Mouse (Mus musculus) midbrain, postnatal 0 days (tissue): ENCODE data around the gene Ly6g6e. TPM values are rescaled to one million over a fixed set of nuclear protein-coding genes. Genes with fewer than 3 reads are reported as not detected.

Experiments
- ATAC-seq: fragments of 200-750 bp; cut with Nextera tagmentation; 2 replicates; pipeline ENCODE4 v1.8.0; 2017; ENCODE audit warnings: moderate number of reproducible peaks, mild to moderate bottlenecking, moderate TSS enrichment, moderate library complexity; ENCODE audit not compliant: low FRiP score
- DNase-seq: peaks from one replicate; pipeline ENCODE4 v3.0.0-alpha.2; 2015; ENCODE audit warnings: low spot score
- H3K27ac ChIP-seq: fragments of 300-500 bp; sonication (generic); 2 replicates; pipeline ENCODE4 v1.5.1; 2014; ENCODE audit warnings: low read depth, mild to moderate bottlenecking, low read length, mixed read lengths
- H3K27me3 ChIP-seq: fragments of 300-500 bp; sonication (generic); 2 replicates; pipeline ENCODE4 v1.6.1; 2014; ENCODE audit warnings: low read length, control low read depth, mixed read lengths; ENCODE audit not compliant: insufficient read depth
- H3K36me3 ChIP-seq: fragments of 300-500 bp; sonication (generic); 2 replicates; pipeline ENCODE4 v1.6.1; 2014; ENCODE audit warnings: low read length, control low read depth, mixed read lengths; ENCODE audit not compliant: insufficient read depth
- H3K4me1 ChIP-seq: fragments of 300-500 bp; sonication (generic); 2 replicates; pipeline ENCODE4 v1.6.1; 2014; ENCODE audit warnings: mild to moderate bottlenecking, control low read depth, antibody characterized with exemption, low read length, mixed read lengths; ENCODE audit not compliant: insufficient read depth
- H3K4me2 ChIP-seq: fragments of 300-500 bp; sonication (generic); 2 replicates; pipeline ENCODE4 v1.6.1; 2014; ENCODE audit warnings: low read depth, mild to moderate bottlenecking, low read length, mixed read lengths; ENCODE audit not compliant: poor library complexity, severe bottlenecking
- H3K4me3 ChIP-seq: fragments of 300-500 bp; sonication (generic); 2 replicates; pipeline ENCODE4 v1.5.1; 2014; ENCODE audit warnings: low read depth, mild to moderate bottlenecking, low read length, moderate library complexity
- H3K9ac ChIP-seq: fragments of 300-500 bp; sonication (generic); replicated peaks from 2 replicates; pipeline ENCODE4 v1.6.1; 2014; ENCODE audit warnings: mild to moderate bottlenecking, low read length, moderate library complexity, mixed read lengths; ENCODE audit not compliant: poor library complexity, severe bottlenecking
- H3K9me3 ChIP-seq: fragments of 300-500 bp; sonication (generic); 2 replicates; pipeline ENCODE4 v1.6.1; 2016; ENCODE audit warnings: low read length, control low read depth
- CTCF ChIP-seq: IDR thresholded peaks from 2 replicates; pipeline ENCODE4 v1.5.1; 2016; ENCODE audit warnings: antibody characterized with exemption, mild to moderate bottlenecking
- WGBS: fragments of 180-500 bp; shearing (Covaris S2); extraction: QIAGEN DNeasy Blood & Tissue Kit; methylation state at CpG from one replicate; pipeline ENCODE4 v1.1.7; 2014; 5-methylcytosine and 5-hydroxymethylcytosine counted together
- polyA plus RNA-seq: library from polyadenylated mRNA; unstranded; fragments of >200 nt; fragmentation: Nextera tagmentation; extraction: Ambion mirVana; gene quantifications from 2 replicates; pipeline ENCODE4 v1.2.1, GENCODE M21; 2015
- total RNA-seq: library from RNA; depleted of rRNA; stranded (reverse); fragments of >200 nt; gene quantifications from 2 replicates; pipeline ENCODE4 v1.2.3, GENCODE M21; 2014

The Ly6g6e gene
- total and polyA plus RNA-seq, 2 experiments from 2014 or later = not detected

DNA sequence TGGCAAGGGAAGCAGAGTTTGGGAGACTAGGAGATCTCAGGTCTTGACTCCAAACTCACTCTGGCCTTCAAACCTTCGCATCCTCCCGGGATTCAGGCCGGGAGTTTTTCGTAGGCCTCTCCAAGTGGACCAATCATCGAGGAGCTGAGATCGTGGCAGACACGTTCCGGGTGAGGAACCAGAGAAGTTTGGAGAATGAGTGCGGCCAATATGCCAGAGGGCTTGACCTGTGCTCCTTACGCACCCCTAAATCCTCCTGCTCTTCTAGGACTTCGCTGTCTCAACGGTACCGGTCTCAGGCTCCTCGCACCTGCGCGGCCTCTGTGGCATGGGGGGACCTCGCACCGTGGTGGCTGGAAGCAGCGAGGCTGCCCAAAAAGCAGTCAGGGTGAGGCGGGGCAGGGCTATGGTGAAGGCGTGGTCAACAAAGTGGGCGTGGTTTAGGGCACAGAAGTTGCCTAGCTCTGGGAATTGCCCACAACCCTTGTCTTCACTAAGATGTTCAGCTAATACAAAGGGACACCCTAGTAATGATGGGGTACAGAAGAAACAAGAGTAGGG, 15.9 kb upstream of the Ly6g6e start:
- 67% methylated on average over 22 of the region's 22 CpGs for WGBS
- H3K9me3 ChIP-seq = no peaks in the 10 kb centered on the region
- 0 out of 2 replicates have a peak overlapping the region, but pooled peaks have one; percentile 72 for H3K4me3 ChIP-seq
- ATAC-seq (no peak), DNase-seq (no peak)
- peaks cover 6% of the 10 kb centered on the region; the same call in 1 of the 2 replicates for H3K36me3 ChIP-seq
- H3K27ac ChIP-seq = no peak overlapping the region
- no peak for TF ChIP-seq CTCF
- peak overlapping the region; percentile 79 for H3K4me2 ChIP-seq
- H3K27me3 ChIP-seq = peaks cover 20% of the 10 kb centered on the region; the same call in 1 of the 2 replicates
- H3K4me1 ChIP-seq = peaks cover 4% of the 10 kb centered on the region
- H3K9ac ChIP-seq = no peak overlapping the region

DNA sequence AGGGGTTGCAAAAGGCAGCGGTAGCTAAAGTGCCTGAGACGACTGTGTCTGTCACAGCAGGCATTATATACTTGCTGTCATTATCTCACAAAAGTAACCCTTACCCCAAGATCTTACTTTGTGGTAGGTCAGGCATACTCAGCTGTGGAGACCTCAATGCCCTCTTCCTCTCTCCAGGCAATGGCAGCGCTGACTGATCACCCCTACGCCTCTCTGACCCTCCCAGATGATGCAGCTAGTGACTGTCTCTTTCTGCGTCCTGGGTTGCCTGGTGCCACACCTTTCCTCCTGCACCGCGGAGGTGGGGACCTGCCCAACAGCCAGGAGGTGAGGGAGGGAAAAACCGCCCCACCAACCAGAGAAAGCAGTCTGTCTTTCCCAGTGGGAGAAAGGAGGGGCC, 15.4 kb upstream of the Ly6g6e start:
- H3K4me2 ChIP-seq = no peak overlapping the region
- WGBS = 88% methylated on average over 8 of the region's 8 CpGs
- H3K4me1 ChIP-seq = peaks cover 4% of the 10 kb centered on the region

DNA sequence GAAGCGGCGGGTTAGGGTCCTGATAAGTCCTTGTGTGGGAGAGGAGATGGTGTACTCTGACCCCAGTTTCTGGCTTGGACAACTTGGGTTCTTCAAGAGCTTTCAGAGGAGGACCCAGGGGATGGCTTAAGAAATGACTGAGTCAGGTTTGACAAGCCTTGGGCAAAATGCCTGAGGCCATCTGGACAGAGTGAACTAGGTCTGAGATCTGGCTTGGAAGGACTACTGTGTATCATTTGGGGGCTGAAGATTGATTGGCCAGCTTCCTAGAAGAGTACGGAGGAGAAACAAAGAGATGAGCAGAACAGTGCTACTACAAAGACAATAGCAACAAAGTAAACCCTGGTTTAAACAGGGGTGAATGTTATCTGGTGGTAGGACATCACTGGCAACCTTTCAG, 13.2 kb upstream of the Ly6g6e start:
- ATAC-seq (no peak), DNase-seq (peak; percentile 63)
- Histone ChIP-seq H3K36me3 (peaks cover 6% of the 10 kb centered on the region; the same call in 1 of the 2 replicates), H3K4me1 (peaks cover 4% of the 10 kb centered on the region), H3K27ac (no peak overlapping the region), H3K4me3 (no peak overlapping the region), H3K9ac (no peak overlapping the region), H3K9me3 (no peaks in the 10 kb centered on the region), H3K4me2 (no peak overlapping the region), H3K27me3 (peaks cover 20% of the 10 kb centered on the region; the same call in 1 of the 2 replicates)
- WGBS = 91% methylated on average over 3 of the region's 3 CpGs
- TF ChIP-seq CTCF = no peak

More for the DNA sequence above, 15.4 kb upstream of the Ly6g6e start:
- Histone ChIP-seq H3K9me3 (no peaks in the 10 kb centered on the region), H3K36me3 (peaks cover 6% of the 10 kb centered on the region; the same call in 1 of the 2 replicates), H3K9ac (no peak overlapping the region), H3K4me3 (no peak overlapping the region), H3K27me3 (peaks cover 20% of the 10 kb centered on the region; the same call in 1 of the 2 replicates), H3K27ac (no peak overlapping the region)
- ATAC-seq (no peak), DNase-seq (no peak)
- no peak for TF ChIP-seq CTCF

DNA sequence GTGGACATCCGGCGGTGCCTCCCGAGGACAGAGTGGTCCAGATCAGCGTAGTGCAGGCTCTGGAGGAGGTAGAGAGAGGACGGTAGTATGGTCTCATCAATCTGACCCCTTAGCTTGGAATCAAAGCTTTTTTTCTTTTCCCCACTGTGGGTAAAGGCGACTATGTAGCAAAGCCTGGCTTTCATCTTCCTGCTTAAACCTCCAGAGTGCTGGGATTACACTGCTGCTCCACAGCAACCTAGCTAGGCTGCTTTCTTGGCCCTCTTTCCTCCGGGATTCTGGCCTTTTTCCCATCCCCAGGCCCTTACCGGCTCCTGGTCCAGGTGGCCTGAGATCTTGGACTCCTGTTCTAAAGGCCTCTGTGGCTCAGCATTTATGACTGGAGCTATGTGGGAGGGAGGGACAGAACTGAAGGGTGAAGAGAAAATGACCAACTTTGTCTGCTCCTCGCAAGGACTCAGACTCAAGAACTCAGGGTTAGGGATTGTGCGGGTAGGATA, 12.3 kb upstream of the Ly6g6e start:
- no peak overlapping the region for H3K4me2 ChIP-seq
- ATAC-seq = no peak
- DNase-seq = no peak
- no peak for TF ChIP-seq CTCF
- no peak overlapping the region for H3K27ac ChIP-seq
- no peak overlapping the region for H3K4me3 ChIP-seq
- H3K9ac ChIP-seq = no peak overlapping the region
- H3K36me3 ChIP-seq = peaks cover 6% of the 10 kb centered on the region; the same call in 1 of the 2 replicates
- no peaks in the 10 kb centered on the region for H3K9me3 ChIP-seq
- peaks cover 20% of the 10 kb centered on the region; the same call in 1 of the 2 replicates for H3K27me3 ChIP-seq
- H3K4me1 ChIP-seq = peaks cover 4% of the 10 kb centered on the region
- WGBS = 44% methylated on average over 10 of the region's 10 CpGs

DNA sequence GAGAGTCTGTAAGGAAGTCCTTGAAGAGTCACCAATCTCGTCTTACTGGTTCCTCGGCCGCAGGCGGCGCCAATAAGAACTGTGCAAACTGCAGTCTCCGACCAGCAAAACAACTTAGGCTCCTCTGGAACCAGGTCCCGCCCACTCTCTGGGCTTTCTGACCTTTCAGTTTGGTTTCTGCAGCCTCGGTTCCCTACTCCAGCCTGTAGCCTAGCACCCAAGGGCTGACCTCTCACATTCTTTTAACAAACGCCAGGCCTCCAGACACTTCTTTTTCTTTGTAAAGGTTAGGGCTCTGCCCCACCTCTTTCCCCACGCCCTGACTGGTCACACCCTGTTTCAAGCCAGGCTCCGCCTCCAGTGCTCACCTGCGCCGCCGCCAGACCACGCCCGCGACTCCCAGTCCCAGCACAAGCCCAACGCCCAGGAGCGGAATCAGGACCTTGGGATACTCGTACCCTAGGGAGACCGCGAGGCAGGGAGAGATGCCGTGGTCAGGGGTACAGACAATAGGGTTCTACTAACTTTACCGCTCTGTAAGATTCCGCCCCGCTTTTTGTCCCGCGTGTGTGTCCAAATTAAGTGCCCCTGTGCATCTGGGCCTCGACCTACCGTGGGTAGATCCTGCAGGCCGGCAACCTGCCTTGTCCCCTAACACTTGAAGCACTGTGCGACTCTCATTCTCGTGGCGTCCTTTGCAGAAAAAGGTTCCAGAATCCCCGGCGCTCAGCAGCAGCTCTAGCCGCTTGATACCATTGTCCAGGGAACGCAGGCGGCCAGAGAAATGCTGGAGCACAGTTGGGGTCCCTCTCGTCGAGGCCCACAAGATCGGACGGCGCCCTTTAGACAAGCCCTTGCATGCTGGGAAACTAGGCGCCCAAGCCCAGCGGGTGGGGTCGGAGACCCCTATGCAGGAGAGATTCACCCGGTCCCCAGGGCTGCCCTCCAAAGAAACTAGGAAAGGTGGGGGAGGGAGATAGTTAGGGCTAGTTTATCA, 11.5 kb upstream of the Ly6g6e start, which contains the start of gene Ly6g6c:
TSS of gene Ly6g6c (plus strand) at position 438 of the 997 bp plus-strand sequence.
- Histone ChIP-seq H3K4me2 (peak within 1 kb of the TSS; percentile 38), H3K4me1 (peaks cover under 1% of the 10 kb centered on the region), H3K36me3 (peaks cover 6% of the 10 kb centered on the region; the same call in 1 of the 2 replicates), H3K4me3 (peak within 1 kb of the TSS; percentile 16; the same call in 1 of the 2 replicates), H3K27ac (no peak within 1 kb of the TSS), H3K27me3 (peaks cover 20% of the 10 kb centered on the region; the same call in 1 of the 2 replicates), H3K9ac (no peak within 1 kb of the TSS), H3K9me3 (no peaks in the 10 kb centered on the region)
- TF ChIP-seq CTCF = no peak
- WGBS = 4% methylated on average over 47 of the region's 48 CpGs
- ATAC-seq (no peak), DNase-seq (peak; percentile 28)
